Mouse (Mus musculus): ENCODE results near the gene Cadm1.

Gene Cadm1

DNA sequence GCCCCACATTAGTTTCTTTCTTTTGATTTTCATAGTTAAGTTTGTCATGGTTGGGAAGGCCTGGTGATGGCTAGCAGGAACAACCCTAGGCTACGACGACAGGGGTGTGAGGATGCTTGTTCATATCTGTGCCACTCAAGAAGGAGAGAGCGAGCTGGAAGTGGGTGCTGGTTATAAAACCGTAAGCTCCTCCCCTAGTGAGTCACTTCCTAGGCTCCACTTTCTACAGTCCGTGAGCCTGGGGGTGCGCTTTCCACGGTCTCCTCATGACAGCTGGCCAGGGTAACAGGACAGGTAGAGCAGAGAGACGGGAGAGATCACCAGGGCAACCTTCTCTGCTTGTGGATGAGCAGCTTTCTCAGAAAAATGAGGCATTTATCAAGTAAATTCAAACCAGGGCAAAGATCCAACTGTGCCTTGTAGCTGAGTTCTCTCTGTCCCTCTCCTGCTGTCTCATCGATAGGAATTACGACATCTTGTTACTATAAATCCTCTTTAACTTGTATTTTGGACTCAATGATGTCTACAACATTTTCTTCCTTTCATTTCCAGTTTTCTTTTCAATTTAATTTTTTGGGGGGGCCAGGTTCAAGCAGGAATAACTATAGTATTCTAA, 23.1 kb downstream of the Cadm1 start:
- DNase-seq, result no peak

GRCm38 (mm10) chr9:47560726-47561125, 30.8 kb downstream of the Cadm1 start:
- no peak for DNase-seq

- no peak for DNase-seq
These were observed 31.6 kb downstream of the Cadm1 start for GRCm38 (mm10) chr9:47561596-47561995.

DNA sequence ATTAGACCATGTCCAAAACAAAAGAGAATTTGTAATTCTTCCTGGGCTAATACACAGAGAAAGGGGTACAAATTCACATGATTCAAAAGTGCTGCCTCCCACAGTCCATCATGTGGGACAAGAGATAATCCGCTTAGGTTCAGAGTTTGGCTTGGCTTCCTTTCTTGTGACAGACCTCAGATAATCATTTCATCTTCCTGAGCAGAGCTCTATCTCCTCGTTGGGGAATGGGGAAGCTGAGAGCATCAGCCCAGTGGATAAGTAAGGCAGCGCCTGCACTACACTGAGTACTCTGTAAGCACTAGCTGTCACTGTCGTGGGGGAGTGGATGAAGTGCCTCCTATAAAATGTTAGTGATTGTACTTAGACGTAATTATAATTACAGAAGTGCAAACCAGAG, 35.1 kb downstream of the Cadm1 start:
- no peak for DNase-seq

DNA sequence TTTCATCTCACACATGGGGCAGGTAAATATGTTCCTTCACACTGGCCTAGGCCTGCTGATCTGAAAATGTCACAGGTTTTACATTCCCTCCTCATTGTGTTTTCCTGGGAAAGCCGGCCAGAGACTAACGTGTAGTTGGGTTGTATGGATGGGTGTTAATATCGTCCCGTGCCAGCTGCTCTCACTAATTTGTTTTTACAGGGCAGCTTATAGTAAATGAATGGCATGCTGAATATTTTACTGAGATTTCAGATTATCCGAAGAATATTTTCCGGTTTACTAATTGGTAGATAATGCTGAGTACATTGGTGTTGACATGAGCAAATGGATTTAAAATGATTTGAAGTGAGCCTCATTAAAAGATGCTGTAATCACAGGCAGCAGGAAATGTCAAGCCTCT, 37.9 kb downstream of the Cadm1 start:
- DNase-seq, result no peak

DNA sequence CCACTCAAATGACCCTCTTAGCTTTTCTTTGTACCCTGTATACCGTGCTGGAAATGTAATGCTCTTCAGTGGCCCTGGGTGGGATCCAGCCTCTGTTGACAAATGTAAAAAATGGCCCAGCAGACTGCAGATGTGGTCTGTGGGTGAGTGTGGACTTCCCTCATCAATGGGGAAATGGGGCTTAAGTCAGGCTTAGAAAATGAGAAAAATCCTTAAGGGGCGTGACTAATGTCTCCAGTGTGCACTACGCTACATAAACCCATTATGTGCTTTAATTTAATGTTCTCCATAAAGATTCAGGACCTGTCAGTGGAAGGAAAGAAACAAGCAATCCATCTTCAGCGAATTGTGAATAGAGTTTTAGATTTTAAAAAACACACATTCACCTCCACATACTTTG, 40.2 kb downstream of the Cadm1 start:
- DNase-seq, result no peak

GRCm38 (mm10) chr9:47571461-47571860, 41.5 kb downstream of the Cadm1 start:
- DNase-seq, result no peak

DNA sequence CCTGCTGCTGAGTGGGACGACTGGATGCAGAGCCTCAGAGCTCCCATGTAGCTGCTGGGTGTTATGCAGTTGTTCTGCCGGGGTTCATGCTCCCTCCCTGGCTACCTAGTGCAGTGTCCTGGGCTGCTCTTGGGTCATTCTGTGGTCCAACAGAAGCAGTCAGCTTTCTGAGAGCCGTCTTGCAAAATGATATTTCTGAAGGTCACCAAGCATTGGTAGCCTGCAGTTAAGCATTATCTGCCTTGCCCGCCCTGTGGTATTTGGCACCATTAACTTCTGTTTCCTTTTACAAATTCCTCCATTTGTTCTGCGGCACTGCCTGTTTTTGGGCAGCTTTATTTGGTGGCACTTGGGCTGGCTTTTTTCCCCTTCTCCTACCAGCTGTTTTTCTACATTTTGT, 42.2 kb downstream of the Cadm1 start:
- DNase-seq, result no peak

DNA sequence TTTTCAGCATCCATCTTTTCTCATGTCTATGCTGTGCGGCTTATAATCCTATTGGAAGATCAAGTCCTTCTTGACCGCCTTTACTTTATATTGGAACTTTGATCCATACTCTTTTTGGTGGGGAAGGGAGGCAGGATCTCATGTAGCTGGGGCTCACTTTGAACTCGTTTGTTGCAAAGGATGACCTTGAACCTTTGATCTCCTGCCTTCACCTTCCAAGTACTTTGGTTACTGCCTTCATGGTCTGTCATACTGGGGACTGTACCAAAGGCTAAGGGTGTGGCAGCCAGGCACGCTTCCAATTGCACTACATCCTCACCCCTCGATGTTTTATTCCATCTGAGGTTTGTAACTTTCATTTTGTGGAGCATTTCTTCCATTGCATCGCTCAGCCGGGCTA, 43.5 kb downstream of the Cadm1 start:
- no peak for DNase-seq

GRCm38 (mm10) chr9:47574710-47575414, 44.9 kb downstream of the Cadm1 start:
- no peak for DNase-seq

GRCm38 (mm10) chr9:47575764-47576163, 45.8 kb downstream of the Cadm1 start:
- DNase-seq, result no peak

- no peak for DNase-seq
These were observed 49.5 kb downstream of the Cadm1 start for GRCm38 (mm10) chr9:47579464-47579863.

- DNase-seq, result no peak
These were observed 51.8 kb downstream of the Cadm1 start for GRCm38 (mm10) chr9:47581576-47582365.

DNA sequence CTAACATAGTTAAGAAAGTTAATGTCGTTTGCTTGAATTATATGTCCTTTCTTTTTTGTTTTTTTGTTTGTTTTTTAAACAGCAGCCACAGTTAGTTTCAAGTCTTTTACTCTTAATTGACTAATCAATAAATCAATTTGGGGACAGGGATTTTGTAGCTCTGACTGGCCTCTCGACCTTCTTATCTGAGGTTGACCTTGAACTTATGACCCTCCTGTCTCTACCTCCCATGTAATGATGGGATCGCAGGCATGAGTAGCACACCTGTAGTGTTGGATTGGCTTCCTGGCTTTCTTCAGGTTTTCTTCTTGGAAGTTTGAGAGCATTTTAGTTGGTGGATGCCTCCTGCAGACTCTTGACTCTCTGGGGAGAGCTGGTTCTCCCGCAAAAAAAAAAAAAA, 53.3 kb downstream of the Cadm1 start:
- no peak for DNase-seq

DNA sequence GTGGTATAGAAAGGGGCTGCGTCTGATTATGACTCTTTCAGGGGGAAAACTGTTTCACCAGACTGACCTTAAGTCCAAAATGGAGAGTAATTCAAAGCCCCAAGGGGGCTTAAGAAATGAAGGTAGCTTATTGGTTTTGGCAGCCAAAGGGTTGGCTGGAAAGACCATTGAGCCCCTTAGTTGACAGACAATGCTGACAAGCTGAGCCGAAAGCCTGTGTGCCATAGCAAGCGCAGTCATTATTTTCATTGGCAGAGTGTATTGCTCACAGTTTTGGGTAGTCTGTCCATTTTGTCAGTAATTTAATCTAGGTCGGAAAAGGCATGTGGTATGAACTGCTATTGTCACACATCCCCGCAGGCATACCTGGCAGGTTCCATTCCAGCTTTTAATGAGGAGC, 56.2 kb downstream of the Cadm1 start:
- no peak for DNase-seq

GRCm38 (mm10) chr9:47586839-47587238, 56.9 kb downstream of the Cadm1 start:
- no peak for DNase-seq

- DNase-seq, result peak in 1 of 2 experiments; percentile 2
These were observed 57.7 kb downstream of the Cadm1 start for GRCm38 (mm10) chr9:47587577-47588194.

GRCm38 (mm10) chr9:47589832-47590231, 59.9 kb downstream of the Cadm1 start:
- no peak for DNase-seq

DNA sequence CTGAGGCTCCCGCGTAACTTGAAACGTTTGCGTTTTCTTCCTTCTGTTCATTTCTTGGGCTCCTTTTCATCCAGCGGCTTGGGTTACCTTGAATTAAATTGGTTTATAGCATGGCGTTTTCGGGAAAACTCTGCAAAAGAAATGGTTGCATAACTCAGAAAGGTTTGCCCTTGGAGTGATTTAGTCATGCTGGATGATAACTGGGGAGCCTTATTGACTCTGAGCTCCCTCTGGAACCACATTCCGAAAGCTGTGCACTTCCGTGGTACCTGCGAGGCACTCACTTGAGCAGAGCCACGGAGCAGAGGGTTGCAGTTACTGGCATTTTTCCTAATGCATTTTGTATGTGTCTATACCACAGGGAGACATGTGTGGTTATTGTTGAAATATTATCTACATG, 71.6 kb downstream of the Cadm1 start:
- no peak for DNase-seq

- no peak for DNase-seq
These were observed 74.0 kb downstream of the Cadm1 start for GRCm38 (mm10) chr9:47603971-47604370.

DNA sequence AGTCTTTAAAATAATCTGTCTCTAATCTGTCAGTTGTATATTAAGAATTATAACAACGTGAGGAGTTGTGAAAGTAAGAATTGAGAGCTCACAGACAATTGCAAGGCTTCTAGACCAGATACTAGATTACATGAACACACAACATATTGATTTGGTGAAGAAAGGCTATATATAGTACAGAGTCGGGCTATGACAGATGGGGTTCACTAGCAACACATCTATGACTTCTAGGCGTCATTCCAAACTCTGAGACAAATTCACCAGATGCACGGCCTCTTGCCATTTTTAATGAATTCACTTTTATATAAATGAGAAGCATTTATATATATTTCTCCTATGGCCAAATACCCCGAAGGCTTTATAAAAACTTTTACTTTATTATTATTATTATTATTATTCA, 75.7 kb downstream of the Cadm1 start:
- no peak for DNase-seq

DNA sequence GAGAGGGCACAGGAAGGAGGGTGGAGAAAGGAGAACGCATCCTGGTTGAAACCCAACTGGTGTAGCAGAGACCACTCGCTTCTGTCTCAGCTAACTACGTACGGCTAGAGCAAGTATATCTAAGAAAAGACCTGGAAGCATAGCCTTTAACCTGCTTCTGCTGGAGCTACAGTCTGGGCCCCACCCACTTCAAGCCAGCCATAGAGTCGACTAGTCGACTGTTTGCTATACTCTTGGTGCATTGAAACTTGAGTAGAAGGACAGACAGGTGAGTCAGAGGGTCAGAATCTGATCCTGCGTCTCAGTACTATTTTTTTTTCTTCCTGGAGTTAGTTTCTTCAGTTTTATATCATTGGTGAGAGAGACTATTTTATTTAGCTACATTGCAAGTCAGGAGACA, 78.5 kb downstream of the Cadm1 start:
- no peak for DNase-seq

DNA sequence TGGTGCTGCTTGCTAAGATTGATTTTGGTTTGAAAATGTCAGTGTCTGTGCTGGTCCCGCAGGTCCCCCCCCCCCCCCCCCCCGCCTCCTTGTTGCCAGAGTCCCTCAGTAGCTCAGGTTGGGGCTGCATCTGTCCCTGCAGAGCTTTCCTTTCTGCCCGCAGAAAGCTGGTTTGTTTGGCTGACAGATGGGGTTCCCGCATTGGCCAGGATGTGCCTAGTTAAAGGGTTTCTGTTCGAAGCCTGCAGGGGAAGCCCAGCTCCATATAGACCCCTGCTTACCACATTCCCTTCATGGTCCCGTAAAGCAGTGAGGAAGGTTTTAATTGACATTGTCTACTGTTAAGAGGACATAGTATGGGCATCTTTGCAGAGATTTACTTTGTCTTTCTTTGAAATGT, 78.9 kb downstream of the Cadm1 start:
- no peak for DNase-seq

GRCm38 (mm10) chr9:47609443-47609842, 79.5 kb downstream of the Cadm1 start:
- no peak for DNase-seq
